Mouse (Mus musculus) left cerebral cortex, adult 9 months (tissue): ENCODE measurements around the gene Psd.

Source experiments
- DNase-seq, 2 experiments: peaks; one replicate each; pipeline ENCODE4 v3.0.0; 2022; ENCODE audit warnings: low spot score in 2 of 2

Gene Psd

DNA sequence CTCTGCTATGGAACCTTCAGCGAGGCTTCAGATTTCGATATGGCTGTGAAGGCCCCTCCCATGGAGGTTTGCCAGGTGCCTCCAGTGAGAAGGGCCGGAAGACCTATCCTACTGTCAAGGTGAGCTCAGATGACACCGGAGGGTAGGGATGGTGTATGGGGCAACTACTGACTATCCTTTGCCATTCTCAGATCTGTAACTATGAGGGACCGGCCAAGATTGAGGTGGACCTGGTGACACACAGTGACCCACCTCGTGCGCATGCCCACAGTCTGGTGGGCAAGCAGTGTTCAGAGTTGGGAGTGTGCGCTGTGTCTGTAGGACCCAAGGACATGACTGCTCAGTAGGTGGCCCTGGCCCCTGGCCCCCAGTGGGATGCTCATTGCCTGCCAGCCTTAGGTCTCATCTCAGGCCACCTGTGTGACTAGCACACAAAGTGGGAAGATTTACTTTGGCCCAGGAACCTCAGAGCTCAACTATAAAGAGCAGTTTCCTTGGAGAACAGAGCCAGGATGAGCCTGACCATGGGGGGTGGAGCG is 20.1 kb downstream of the Psd start:
- DNase-seq, result no peak

DNA sequence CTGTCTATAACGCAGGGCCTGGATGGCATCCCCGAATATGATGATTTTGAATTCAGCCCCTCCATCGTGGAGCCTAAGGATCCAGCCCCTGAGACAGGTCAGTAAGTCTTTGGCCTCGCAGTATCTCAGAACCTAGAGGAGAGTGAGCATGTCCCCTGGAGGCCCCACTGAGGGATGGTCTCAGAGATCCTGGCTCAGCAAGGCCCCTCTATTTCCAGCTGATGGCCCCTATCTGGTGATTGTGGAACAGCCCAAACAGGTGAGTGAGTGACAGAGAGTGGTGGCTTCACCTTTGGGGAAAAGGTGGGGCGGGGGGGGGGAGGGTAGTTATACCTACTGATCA is 20.7 kb downstream of the Psd start:
- DNase-seq, result no peak

DNA sequence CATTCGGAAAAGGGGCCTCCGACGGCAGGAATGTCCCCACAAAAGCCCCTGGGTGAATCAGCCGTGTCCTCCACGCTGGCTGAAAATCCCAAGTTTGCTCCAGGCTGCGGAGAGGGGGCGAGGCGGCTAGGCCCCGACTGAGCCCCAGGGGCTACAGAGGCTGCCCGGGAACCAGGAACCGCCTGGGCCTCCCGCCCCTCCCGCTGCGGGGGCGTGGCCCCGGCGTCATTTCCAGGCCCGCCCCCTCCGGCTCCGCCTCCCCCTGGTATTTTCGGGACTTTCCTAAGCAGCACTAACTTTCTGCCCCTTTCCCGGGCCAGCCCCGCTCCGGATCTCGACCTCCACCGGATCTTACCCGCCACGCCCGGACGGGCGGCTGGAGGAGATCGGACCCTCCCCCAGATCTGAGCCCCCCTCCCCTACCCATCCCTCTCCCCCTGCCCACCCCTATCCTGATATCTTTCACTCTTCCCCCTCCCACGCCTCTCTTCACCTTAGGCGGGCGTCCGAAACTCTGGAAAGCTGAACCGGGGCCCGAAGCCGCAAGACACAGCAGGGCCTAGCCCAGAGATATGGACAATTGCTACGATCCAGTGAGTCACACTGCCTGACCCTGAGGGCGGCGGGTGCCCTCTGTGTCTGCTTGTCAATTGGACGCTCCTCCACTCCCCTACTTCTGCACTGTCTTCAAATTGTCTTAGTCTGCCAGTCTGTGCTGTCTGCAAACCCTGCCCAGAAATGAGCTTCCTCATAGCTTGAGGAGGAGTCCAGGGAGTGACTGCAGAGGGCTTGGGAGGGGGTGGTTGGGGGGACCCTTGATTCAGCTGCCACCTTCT is 21.3 kb downstream of the Psd start:
- peak in 1 of 2 experiments; percentile 18 for DNase-seq

DNA sequence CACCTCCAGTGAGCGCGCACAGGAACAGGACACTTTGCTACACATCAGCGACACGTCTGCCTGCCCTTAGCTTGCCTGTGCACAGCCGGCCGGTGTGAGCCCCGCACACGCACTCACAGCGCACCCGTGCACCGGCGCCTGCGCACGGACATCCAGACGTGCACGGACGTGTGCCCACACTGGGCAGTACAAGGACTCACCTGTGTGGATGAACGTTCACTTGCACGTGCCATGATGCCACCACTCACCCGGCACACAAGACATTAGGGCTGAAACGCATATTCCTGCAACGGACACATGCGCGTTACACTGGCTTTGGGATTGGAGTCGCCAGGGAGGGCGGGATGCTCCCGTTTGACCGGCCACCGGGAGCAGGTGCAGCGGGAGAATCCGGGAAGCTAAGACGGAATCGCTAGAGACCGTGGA is 22.0 kb downstream of the Psd start:
- DNase-seq, result no peak

DNA sequence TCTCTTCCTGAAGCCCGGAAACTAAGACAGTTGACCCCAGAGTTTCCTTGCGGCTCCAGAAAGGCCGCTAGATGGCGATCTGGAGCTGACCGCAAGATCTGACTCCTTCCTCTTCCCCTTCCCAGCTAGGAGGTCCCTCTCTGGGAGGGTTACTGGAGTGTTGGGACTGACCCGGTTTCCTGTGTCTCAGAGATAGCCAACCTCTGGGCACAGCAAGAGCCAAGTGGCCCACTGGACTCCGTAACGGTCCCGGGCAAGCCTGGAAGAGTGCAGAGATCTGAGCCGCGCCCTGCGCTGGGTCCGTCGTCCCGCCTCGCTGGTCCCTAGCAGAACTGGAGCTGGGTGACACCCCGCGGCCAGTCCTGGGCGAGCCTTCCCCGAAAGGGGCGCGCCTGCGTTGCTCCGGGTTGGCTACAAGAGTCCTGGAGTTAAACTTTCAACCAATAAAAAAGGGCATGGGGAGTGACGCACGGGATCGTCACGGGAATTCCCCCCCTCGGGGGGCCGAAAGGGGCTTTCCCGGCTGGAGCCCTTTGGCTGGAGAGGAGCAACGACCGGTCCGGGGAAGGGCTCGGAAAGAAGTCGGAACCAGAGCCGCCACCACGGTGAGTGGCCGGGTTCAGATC is 22.6 kb downstream of the Psd start, which contains the start of gene Nfkb2:
Nfkb2 (plus strand) TSS at position 105 of the 626 bp plus-strand sequence.
- peak in 1 of 2 experiments; percentile 80 for DNase-seq

DNA sequence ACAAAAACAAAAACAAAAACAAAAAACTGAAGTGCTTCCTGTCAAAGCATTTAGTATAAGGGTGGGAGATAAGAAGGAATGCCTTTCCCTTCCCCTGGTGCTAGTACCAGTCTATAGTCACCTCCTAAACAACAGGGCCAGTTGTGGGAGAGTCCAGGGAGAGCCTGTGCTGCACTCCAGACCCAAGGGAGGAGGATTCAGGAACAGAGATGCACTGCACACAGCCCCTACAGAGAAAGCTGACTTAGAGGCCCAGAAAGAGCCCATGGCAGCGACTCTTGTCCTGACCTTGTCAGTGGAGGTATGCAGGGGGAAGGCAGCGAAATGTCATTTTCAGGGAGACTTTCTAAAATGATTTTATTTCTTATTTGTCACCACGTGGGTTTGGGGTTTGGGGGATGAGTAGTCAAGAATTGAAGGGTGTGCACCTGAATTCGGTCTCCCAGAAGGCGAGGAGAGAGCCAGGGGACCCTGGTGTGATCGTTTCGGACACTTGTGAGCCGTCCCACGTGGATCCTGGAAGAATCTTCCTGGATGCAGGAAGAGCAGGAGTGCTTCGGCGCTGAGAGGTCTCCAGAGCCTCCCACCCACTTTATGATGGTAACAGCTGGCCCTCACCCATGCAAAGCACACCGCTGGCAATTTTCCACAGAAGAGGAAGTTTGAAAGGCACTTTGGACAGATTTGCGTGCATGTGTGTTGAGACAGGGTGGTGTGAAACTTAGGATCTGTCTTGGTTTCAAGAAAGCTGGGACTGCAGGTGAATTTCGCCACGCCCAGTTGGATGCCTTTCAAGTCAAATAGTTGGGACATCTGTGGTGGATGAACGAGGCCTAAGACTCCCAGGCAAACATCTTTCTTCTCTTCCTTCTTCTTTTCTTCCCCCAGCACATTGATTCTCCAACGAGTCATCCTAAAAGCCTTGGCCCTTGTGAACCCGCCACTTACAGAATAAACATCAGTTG is 23.4 kb downstream of the Psd start:
- no peak for DNase-seq

DNA sequence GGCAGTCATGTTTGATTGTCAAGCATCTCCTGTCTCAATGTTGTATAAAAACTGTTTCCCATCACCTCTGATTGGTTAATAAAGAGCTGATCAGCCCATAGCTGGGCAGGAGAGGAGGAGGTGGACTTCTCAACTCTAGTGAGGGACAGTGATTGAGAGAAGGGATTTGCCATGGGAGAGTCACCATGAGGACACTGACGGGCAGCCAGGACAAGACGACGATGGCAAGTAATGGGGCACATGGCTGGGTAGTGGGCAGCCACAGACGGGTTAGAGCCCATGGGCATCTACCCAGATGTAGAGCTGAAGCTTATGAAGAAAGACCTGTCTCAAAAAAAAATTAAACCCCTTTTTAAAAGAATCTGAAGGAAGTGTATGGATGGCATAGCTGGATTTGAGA is 24.4 kb downstream of the Psd start:
- DNase-seq, result no peak

DNA sequence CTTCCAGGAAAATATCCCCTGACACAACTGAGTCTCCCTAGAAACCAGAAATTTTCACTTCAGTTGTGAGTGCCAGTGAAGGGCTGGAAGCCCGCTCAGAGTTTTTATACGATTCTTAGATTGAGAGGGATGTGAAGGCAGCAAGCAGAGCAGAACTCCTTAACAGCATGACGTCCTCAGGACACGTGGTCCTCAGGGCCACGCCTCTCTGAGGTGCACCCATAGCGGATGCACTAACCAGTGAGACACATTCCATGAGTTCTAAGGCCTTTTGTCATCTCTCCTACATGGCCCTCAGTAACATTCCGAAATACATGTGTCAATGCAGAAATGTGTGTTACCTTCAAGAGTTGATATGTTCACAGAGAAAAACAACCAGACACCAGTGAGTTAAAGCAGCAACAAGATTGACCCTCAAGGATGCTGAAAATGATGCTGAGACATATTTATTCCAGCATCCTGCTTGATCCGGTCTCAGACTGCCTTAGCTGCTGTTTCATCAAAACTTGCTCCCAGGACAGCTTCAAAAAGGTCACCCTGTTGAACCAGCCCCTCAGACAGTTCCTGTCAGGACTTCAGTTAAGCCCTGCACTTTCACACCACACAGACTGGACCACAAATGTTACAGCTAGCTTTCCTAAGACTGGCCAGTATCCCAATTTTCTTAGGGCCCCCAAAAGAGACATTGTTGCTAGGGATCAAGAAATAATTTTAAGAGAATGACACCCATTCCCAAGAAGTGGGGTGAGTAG is 26.5 kb downstream of the Psd start:
- DNase-seq, result no peak

DNA sequence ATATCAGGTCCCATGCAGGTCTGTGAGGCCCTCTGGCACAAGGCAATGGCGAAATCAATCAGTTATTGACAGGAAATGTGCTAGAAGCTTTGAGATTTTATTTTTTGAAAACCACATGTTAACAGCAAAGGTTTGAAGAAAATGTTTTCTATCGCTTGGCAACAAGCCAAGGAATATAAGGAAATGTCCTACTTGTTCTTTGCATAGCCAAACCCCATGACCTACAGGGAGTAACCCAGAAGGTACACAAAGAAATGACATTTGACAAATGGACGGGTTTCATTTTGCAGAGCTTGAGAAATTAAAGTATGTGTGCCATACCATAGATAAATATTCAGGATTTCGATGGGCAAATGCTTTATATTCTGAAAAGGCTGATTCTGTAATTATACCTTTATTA is 30.0 kb downstream of the Psd start:
- no peak for DNase-seq

DNA sequence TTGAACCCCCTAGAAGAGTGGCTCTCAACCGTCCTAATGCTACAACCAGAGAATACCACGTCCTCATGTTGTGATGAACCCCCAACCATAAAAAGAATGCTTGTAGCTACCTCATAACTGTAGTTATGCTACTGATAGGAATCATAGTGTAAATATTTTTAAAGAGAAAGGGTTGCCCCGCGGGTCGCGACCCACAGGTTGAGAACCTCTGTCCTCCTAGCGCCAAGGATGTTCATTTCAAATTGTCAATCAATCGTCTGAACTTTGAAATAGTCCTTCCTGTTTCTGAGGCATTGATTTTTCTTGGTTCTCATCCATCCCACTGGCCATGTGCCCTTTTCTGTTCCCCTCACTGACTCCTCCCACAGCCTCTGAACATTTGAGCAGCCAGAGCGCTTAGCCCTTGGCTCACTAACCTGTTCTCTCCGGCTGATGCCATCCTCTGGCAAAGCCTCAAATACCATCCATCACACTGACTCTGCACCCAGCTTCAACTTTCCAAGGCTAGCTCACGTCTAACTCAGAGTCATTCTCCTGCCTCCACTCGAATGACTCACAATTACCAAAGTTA is 36.3 kb downstream of the Psd start:
- no peak for DNase-seq

DNA sequence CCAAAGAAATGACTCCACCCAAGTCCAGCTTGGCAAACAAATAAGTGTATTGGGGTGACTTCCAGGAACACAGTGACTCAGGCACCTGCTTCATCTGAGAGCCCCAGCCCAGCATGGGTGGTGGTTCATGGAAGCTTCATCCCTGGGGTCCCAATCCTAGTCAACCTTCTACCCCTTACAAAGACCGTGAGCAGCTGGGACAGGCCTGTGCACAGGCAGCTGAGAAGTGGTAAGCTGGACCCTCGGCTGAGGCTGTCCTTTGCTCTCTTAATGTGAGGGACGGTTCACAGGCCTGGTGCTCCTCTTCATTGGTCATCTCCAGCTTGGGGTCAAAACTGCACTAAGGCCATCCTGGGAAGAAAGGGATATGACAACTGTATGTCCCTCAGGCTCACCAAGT is 39.4 kb downstream of the Psd start:
- no peak for DNase-seq

DNA sequence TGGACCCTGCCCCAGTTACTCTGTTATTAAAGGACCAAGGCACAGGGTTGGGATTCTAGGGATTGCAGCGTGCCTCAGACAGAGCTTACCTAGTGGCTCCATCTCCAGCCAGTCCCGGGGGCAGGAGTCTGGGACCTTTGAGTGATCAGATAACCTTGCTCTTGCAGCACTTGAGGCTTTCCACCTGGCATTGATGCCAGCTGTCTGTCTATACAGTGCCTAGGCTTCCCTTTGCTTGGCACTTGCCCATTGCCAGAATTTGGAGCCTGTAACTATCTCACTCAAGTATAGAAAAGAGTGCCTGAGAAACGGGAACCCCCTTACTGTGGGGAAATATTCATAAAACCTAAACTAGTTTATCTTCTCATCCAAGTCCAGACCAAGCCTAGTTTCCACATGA is 40.0 kb downstream of the Psd start:
- no peak for DNase-seq

DNA sequence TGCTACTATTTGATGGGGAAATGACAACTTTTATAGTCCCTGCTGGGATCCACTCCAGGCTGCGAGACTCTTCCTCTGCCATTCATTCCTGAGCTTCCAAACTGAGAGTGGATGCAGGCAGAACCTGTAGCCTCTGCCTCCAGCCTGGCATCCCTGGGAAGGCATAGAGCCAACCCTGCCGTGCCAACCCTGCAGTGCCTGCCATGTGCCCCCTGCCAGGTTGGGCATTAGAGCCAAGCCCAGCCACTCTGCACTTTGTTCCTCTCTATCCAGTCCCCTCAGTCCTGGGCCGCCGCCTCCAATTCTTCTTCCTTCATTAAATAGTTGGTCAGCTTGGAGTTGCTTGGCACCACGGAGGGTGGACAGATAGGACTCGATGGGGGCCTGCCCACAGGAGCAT is 40.9 kb downstream of the Psd start:
- no peak for DNase-seq

DNA sequence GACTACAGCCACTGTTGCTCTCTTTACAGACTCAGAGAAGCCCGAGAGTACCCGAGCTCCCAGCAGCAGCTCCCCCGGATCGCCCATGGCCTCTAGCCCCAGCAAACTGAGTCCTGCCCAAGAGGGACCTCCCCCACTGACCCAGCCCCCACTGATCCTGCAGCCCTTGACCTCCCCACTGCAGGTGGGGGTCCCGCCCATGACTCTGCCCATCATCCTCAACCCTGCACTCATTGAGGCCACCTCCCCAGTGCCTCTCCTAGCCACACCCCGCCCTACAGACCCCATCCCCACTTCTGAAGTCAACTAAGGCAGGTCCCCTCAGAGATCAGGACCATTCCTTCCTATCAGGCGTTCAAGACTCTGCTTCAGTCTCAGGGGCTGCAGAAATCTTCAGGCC is 41.3 kb downstream of the Psd start:
- no peak for DNase-seq

DNA sequence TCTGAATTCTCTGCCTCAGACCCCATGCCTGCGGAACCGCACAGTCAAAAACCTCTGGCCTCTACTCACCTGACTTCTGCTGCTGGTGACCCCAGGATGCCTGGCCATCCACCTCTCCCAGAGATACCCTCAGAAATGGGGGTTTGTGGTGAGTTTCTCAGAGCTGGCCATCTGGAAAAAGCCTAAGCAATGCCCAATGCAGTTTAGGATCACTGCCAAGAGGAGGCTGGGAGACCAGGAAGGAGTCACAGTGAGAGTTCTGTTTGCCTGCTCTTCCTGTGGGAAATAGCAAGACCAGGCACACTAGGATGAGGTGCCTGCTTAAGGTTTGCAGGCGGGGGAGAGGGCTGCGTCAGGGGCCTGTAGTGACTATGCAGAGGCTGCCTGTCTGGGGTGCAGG is 42.3 kb downstream of the Psd start:
- no peak for DNase-seq

DNA sequence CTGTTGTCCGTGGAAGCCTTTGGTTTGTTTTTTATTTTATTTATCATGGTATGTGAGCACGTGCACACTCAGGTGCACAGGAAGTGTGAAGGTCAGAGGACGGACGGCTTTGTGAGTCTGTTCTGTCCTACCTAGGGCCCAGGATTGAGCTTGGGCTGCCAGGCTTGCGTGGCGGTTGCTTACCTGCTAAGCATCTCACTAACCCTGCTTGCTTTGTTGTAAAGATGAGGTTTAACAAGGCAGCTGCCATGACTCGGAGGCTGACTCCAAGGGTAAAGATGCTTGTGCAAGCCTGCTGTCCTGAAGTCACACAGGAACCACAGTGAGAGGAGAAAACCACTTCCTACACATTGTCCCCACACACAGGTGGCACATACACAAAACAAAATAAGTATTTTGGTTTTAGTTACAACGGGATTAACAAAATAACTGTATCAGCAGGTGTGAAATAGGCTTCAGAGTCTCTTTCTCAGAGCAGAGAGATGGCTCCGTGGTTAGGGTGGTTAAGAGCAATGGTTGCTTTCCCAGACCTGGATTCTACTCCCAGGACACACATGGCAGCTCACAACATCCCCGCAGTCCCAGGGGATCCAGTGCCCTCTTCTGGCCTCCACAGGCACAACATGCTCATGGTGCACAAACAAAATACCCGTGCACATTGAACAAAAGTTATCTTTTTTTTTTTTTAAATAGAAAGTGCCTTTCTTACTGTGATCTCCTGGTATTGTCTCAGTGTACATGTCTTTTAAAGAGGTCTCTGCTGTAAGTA is 44.7 kb downstream of the Psd start:
- DNase-seq, result no peak

DNA sequence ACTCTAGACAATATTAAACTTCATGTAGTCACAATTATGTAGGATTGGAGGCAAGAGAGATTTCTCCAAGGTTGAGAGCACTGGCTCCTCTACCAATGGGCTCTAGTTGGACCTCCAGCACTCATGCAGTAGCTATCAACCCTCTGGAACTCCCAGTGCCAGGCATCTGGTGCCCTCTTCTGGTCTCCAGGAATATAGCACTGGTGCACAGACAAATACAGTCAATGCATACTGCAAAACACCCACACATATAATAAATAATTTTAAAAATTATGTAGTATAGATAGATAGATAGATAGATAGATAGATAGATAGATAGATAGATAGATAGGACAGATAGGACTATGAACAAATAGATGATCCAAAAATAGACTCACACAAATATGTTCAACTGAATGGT is 51.6 kb downstream of the Psd start:
- DNase-seq, result no peak

DNA sequence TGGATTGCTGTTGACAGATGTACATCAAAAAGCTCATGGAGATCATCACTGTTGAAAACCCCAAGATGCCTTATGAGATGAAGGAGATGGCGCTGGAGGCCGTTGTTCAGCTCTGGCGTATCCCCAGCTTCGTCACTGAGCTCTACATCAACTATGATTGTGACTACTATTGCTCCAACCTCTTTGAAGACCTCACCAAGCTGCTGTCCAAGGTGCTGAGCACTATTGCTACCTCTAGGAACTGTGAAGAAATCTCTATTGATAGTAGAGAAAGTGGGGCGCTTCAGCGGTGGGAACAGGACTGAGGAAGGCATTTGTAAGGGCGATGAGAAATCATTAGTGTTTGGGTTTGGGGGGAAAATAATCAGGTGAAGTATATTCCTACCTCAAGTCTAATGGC is 62.2 kb downstream of the Psd start:
- no peak for DNase-seq
